In genomic region chr5:86071538-86071937, GRCm38 (mm10) we compare ENCODE assay signal across 13 mouse cellular contexts. TPM values are rescaled to one million over a fixed set of nuclear protein-coding genes. Genes with fewer than 3 reads are reported as not detected.
A peak's percentile ranks its signal among the peaks of the same experiment; 100 is the strongest.
DNase-seq lines count a peak whose midpoint lies in the region; ATAC-seq lines count a peak whose summit lies in the region.
"Had no signal": no experiment of that assay in that cellular context is flagged by ENCODE, and none has a peak within 500 bp of the region (broad histone marks: within the 10 kb centered on the region; RNA-seq: fewer than 3 reads in every experiment).

Stap1 (plus strand) TSS chr5:86071746.

- H3K9ac ChIP-seq in liver, embryonic 11.5 days (ENCODE audit: low read depth, low read length): no peak within 1 kb of the TSS

- WGBS in liver, embryonic 11.5 days: 42% methylated on average over 7 of the region's 7 CpGs

- H3K36me3 ChIP-seq in liver, embryonic 11.5 days (ENCODE audit: control insufficient read depth, insufficient read depth, low read length): no peaks in the 10 kb centered on the region

- H3K4me1 ChIP-seq in liver, embryonic 11.5 days (replicated peaks; ENCODE audit: control insufficient read depth, insufficient read depth, low read length): no peaks in the 10 kb centered on the region; the same call in 1 of the 2 replicates

- DNase-seq in liver, embryonic 11.5 days (ENCODE audit: low spot score): no peak
- DNase-seq in liver: no peak
- peak; percentile 66 for DNase-seq in thymus, postnatal 14 days
- DNase-seq in retina, embryonic 14.5 days (ENCODE audit: low spot score): no peak
- DNase-seq in gastrocnemius, postnatal 4 days (ENCODE audit: low spot score in 2 of 2): no peak
- DNase-seq in frontal cortex, postnatal 14 days (ENCODE audit: low spot score in 2 of 2): no peak
- DNase-seq: adrenal gland, postnatal 10 days; kidney, postnatal 14 days; left cerebral cortex, postnatal 4 days had no signal

- no peak for ATAC-seq in liver, embryonic 11.5 days (replicated peaks; ENCODE audit: low FRiP score)
- peak; percentile 62 for ATAC-seq in common myeloid progenitor, adult 5-6 weeks (replicated peaks; ENCODE audit: low read depth, poor library complexity, severe bottlenecking)
- peak; percentile 67 for ATAC-seq in monocyte, adult 5-6 weeks (replicated peaks; ENCODE audit: insufficient number of reproducible peaks, low FRiP score, low TSS enrichment, poor library complexity, severe bottlenecking)
- ATAC-seq: forebrain, embryonic 16.5 days had no signal

- no peaks in the 10 kb centered on the region for H3K9me3 ChIP-seq in liver, embryonic 11.5 days (ENCODE audit: control insufficient read depth, low read length)

- no peak within 1 kb of the TSS for H3K4me3 ChIP-seq in liver, embryonic 11.5 days (ENCODE audit: low read depth, low read length)

- H3K27ac ChIP-seq in liver, embryonic 11.5 days (ENCODE audit: low read depth, low read length): no peak within 1 kb of the TSS

- H3K27me3 ChIP-seq in liver, embryonic 11.5 days (replicated peaks; ENCODE audit: control insufficient read depth, insufficient read depth, low read length): no peaks in the 10 kb centered on the region

- H3K4me2 ChIP-seq in liver, embryonic 11.5 days: peak within 1 kb of the TSS; percentile 1; the same call in 1 of the 2 replicates
- H3K4me2 ChIP-seq: midbrain, embryonic 11.5 days had no signal

RNA-seq across cellular contexts. Expression of gene Stap1, which starts in this region (rescaled TPM):
- polyA plus RNA-seq in liver, embryonic 11.5 days (2014; fragmentation: Nextera tagmentation; extraction: Ambion mirVana): 2.0 and 2.6 TPM in 2 replicates
- total RNA-seq in common myeloid progenitor, adult 5-6 weeks (2017): 39.3 and 57.7 TPM in 2 replicates
- 288 to 327 TPM (median 322 TPM) in 3 replicates for total RNA-seq in monocyte, adult 5-6 weeks (2017)
- total RNA-seq in gastrocnemius, postnatal 4 days (2021): under 1 TPM; 0.13 to 0.66 TPM
- total RNA-seq: left cerebral cortex, postnatal 4 days had no signal

Comparison
In these comparisons a context has a peak if more than half of its experiments do, and no peak if none do; other contexts are left out.
1. RNA of gene Stap1 (total RNA-seq): 288 to 327 TPM in monocyte, adult 5-6 weeks and 39.3 to 57.7 TPM in common myeloid progenitor, adult 5-6 weeks; 0.13 to 0.66 TPM in gastrocnemius, postnatal 4 days; every median in the first group is over 10 times any median in the second.